ENCODE assay signal across 8 mouse cellular contexts in the genomic region with DNA sequence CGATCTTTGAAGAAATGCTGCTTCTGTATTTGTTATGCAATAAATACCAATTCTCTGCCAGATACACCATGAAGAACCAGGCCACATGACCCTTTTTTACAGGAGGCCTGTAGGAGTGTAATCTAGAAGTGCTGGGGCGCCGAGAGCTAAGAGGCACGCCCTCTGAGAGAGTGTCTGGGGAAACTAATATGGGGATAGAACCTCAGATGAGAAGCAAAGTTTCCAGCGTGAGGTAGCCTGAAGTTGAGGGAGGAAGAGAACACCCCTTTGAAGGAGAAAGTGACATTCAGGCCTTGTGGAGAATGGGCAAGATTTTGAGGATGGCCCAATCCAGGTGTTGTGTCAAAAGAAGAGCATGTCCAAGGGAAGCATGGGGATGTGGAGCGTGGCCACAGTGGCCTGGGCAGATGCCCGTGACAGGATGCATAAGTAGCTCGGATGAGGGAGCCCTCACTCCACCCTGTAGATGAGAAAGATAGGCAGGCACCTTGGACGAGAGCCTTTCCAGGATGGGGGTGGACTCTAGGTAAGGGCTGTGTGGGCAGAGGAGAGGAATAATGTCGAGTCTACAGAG. TPM values are rescaled to one million over a fixed set of nuclear protein-coding genes. Genes with fewer than 3 reads are reported as not detected.
A peak's percentile ranks its signal among the peaks of the same experiment; 100 is the strongest.
DNase-seq lines count a peak whose midpoint lies in the region; ATAC-seq lines count a peak whose summit lies in the region.

No protein-coding gene starts in this region.

- DNase-seq in heart, postnatal 14 days = no peak
- DNase-seq in layer of hippocampus, adult 9-11 months = no peak
- no peak for DNase-seq in natural killer cell, adult 2 months (ENCODE audit: low spot score in 2 of 2)
- no peak for DNase-seq in left cerebral cortex, postnatal 14 days (ENCODE audit: low spot score in 2 of 2)

- 51% methylated on average over 10 of the region's 10 CpGs for WGBS in heart, embryonic 12.5 days
- WGBS in hindbrain, embryonic 12.5 days = 58% methylated on average over 10 of the region's 10 CpGs
- 53% methylated on average over 10 of the region's 10 CpGs for WGBS in midbrain, embryonic 12.5 days

- H3K9me3 ChIP-seq in heart, embryonic 12.5 days (replicated peaks) = no peaks in the 10 kb centered on the region
- no peaks in the 10 kb centered on the region for H3K9me3 ChIP-seq in hindbrain, embryonic 12.5 days (replicated peaks)
- H3K9me3 ChIP-seq in midbrain, embryonic 12.5 days = no peaks in the 10 kb centered on the region

- H3K27me3 ChIP-seq in heart, embryonic 12.5 days (replicated peaks) = peaks cover 53% of the 10 kb centered on the region
- peaks cover 37% of the 10 kb centered on the region for H3K27me3 ChIP-seq in hindbrain, embryonic 12.5 days
- peaks cover 55% of the 10 kb centered on the region for H3K27me3 ChIP-seq in midbrain, embryonic 12.5 days

- H3K4me2 ChIP-seq in heart, embryonic 12.5 days = peak overlapping the region; percentile 98
- peak overlapping the region; percentile 87 for H3K4me2 ChIP-seq in hindbrain, embryonic 12.5 days (replicated peaks)
- peak overlapping the region; percentile 88 for H3K4me2 ChIP-seq in midbrain, embryonic 12.5 days (replicated peaks)

- H3K27ac ChIP-seq in heart, embryonic 12.5 days (ENCODE audit: poor library complexity, severe bottlenecking) = no peak overlapping the region
- H3K27ac ChIP-seq in brown adipose tissue, adult 24 weeks (replicated peaks; ENCODE audit: low read depth, low read length) = no peak overlapping the region
- no peak overlapping the region for H3K27ac ChIP-seq in hindbrain, embryonic 12.5 days
- no peak overlapping the region for H3K27ac ChIP-seq in midbrain, embryonic 12.5 days (replicated peaks)

- no peaks in the 10 kb centered on the region for H3K36me3 ChIP-seq in heart, embryonic 12.5 days
- no peaks in the 10 kb centered on the region for H3K36me3 ChIP-seq in hindbrain, embryonic 12.5 days
- no peaks in the 10 kb centered on the region for H3K36me3 ChIP-seq in midbrain, embryonic 12.5 days

- no peak for ATAC-seq in heart, embryonic 12.5 days (ENCODE audit: insufficient number of reproducible peaks, low FRiP score)
- no peak for ATAC-seq in hindbrain, embryonic 12.5 days (ENCODE audit: low FRiP score)
- ATAC-seq in midbrain, embryonic 12.5 days (ENCODE audit: low FRiP score, low read depth) = peak; percentile 7; the same call in 1 of the 2 replicates

- peaks cover 15% of the 10 kb centered on the region for H3K4me1 ChIP-seq in heart, embryonic 12.5 days (replicated peaks)
- H3K4me1 ChIP-seq in brown adipose tissue, adult 24 weeks (ENCODE audit: control insufficient read depth, insufficient read depth, insufficient read length, low read length) = peaks cover 5% of the 10 kb centered on the region; the same call in 1 of the 2 replicates
- peaks cover 6% of the 10 kb centered on the region for H3K4me1 ChIP-seq in hindbrain, embryonic 12.5 days
- peaks cover 11% of the 10 kb centered on the region for H3K4me1 ChIP-seq in midbrain, embryonic 12.5 days

- H3K4me3 ChIP-seq in heart, embryonic 12.5 days = peak overlapping the region; percentile 95
- peak overlapping the region; percentile 52 for H3K4me3 ChIP-seq in brown adipose tissue, adult 24 weeks (ENCODE audit: insufficient read depth, low read depth, low read length)
- peak overlapping the region; percentile 81 for H3K4me3 ChIP-seq in hindbrain, embryonic 12.5 days
- H3K4me3 ChIP-seq in midbrain, embryonic 12.5 days = peak overlapping the region; percentile 83

- H3K9ac ChIP-seq in heart, embryonic 12.5 days = no peak overlapping the region
- H3K9ac ChIP-seq in hindbrain, embryonic 12.5 days = no peak overlapping the region
- H3K9ac ChIP-seq in midbrain, embryonic 12.5 days (replicated peaks) = no peak overlapping the region

- intact Hi-C loops in heart, postnatal 14 days (cut with DNase I) = loop anchor here (10.0 kb wide), 1 partner anchor 151 kb away; no protein-coding TSS in a partner anchor
- intact Hi-C loops in left cerebral cortex, postnatal 14 days (cut with DNase I) = loop anchor here (5.0 kb wide), 1 partner anchor 46 kb away; the partner anchor contains the start of gene Eef1akmt1

RNA-seq across cellular contexts. Expression of gene Il17d, which starts 1.6 kb away (rescaled TPM):
- polyA plus RNA-seq in heart, embryonic 12.5 days (2016; fragmentation: Nextera tagmentation; extraction: Ambion mirVana) = 0.79 and 1.2 TPM in 2 replicates
- total RNA-seq in heart, postnatal 14 days (2021) = 1 to 10 TPM; 4.3 to 6.0 TPM
- 1.1 and 1.5 TPM in 2 replicates for polyA plus RNA-seq in brown adipose tissue, adult 24 weeks (2012; ENCODE audit: insufficient read depth, insufficient read length, missing spikeins)
- polyA plus RNA-seq in hindbrain, embryonic 12.5 days (2016; fragmentation: Nextera tagmentation; extraction: Ambion mirVana) = 4.6 and 4.8 TPM in 2 replicates
- polyA plus RNA-seq in midbrain, embryonic 12.5 days (2016; fragmentation: Nextera tagmentation; extraction: Ambion mirVana) = 3.0 and 3.6 TPM in 2 replicates
- total RNA-seq in left cerebral cortex, postnatal 14 days (2021) = 10 to 100 TPM; 13.3 to 14.0 TPM

RNA-seq across cellular contexts. Expression of gene Eef1akmt1, which starts 45.3 kb away (rescaled TPM):
- 56.4 and 60.4 TPM in 2 replicates for polyA plus RNA-seq in heart, embryonic 12.5 days (2016; fragmentation: Nextera tagmentation; extraction: Ambion mirVana)
- total RNA-seq in heart, postnatal 14 days (2021) = 10 to 100 TPM; 29.6 to 31.6 TPM
- 44.9 and 48.9 TPM in 2 replicates for polyA plus RNA-seq in brown adipose tissue, adult 24 weeks (2012; ENCODE audit: insufficient read depth, insufficient read length, missing spikeins)
- polyA plus RNA-seq in hindbrain, embryonic 12.5 days (2016; fragmentation: Nextera tagmentation; extraction: Ambion mirVana) = 65.6 and 80.2 TPM in 2 replicates
- 72.0 and 79.2 TPM in 2 replicates for polyA plus RNA-seq in midbrain, embryonic 12.5 days (2016; fragmentation: Nextera tagmentation; extraction: Ambion mirVana)
- total RNA-seq in left cerebral cortex, postnatal 14 days (2021) = 10 to 100 TPM; 37.7 to 41.2 TPM
